Mouse (Mus musculus): ENCODE results near the gene Plppr4. TPM values are rescaled to one million over a fixed set of nuclear protein-coding genes. Genes with fewer than 3 reads are reported as not detected.

The Plppr4 gene
- total and polyA plus RNA-seq, 3 experiments, result not detected

DNA sequence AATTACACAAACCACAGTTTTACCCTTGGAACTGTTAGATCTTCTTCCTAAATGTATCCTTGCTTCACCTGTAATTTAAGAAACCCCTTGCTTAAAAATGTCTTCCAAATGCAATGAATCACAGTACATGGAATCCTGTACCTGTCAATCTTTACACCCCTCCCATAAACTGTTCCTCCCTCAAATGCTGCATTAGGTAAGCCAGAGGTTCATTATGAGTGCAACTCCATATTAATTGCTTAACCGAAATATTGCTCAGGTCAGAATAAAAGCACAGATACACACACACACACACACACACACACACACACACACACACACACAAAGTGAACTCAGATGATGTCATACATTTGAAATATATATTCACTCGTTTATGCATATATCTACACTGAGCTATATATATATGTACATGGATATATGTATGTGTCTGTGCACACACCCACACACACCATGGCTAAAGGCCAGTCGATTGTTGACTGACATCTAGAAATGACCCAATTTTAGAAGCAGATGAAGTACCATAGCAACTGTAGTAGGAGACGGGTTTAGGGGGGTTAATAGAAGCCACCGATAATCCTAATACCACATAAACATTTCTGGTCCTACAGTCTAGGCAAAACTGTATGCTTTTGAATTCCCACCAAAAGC lies 1.6 kb downstream of the Plppr4 start:
- no peaks in the 10 kb centered on the region for H3K36me3 ChIP-seq (replicated peaks in 1 of 2; ENCODE audit: control insufficient read depth in 1 of 2, insufficient read depth in 1 of 2, low read length in 1 of 2)
- H3K4me3 ChIP-seq (replicated peaks in 1 of 3; ENCODE audit: low read depth in 2 of 3, low read length in 2 of 3, poor library complexity in 1 of 3), result no peak overlapping the region
- no peaks in the 10 kb centered on the region for H3K79me2 ChIP-seq (replicated peaks; ENCODE audit: control insufficient read depth, extremely low read depth, insufficient read depth, poor library complexity, severe bottlenecking)
- no peaks in the 10 kb centered on the region for H3K27me3 ChIP-seq (replicated peaks)
- H3K27ac ChIP-seq (ENCODE audit: insufficient read depth, low read depth), result no peak overlapping the region
- no peak overlapping the region for H3K4me2 ChIP-seq (ENCODE audit: insufficient read depth, low read depth, poor library complexity, severe bottlenecking)
- H3K4me1 ChIP-seq (ENCODE audit: control insufficient read depth in 1 of 2, insufficient read depth in 2 of 2), result peaks cover 2 to 17% of the 10 kb centered on the region in 2 experiments; a peak in 2 of 4 replicates
- H3K9me3 ChIP-seq (replicated peaks; ENCODE audit: low read length), result no peaks in the 10 kb centered on the region
- TF ChIP-seq RAD21 (IDR thresholded peaks at IDR 0.05; ENCODE audit: low read depth, low read length) (no peak), SIN3A (IDR thresholded peaks at IDR 0.05; ENCODE audit: low read length) (no peak), ZNF384 (IDR thresholded peaks at IDR 0.05; ENCODE audit: low read depth, low read length) (no peak), POLR2A (IDR thresholded peaks at IDR 0.05; ENCODE audit: low read depth, low read length) (no peak), ZKSCAN1 (IDR thresholded peaks at IDR 0.05; ENCODE audit: borderline replicate concordance, low read depth, low read length) (no peak), NRF1 (IDR thresholded peaks at IDR 0.05; ENCODE audit: low read depth, low read length) (no peak), GABPA (IDR thresholded peaks at IDR 0.05; ENCODE audit: insufficient replicate concordance, low read depth, low read length) (no peak), CHD2 (IDR thresholded peaks at IDR 0.05; ENCODE audit: low read length) (no peak), SMC3 (IDR thresholded peaks at IDR 0.05; ENCODE audit: low read depth, low read length) (no peak), UBTF (IDR thresholded peaks at IDR 0.05; ENCODE audit: low read depth, low read length) (no peak)
- no peak for DNase-seq (ENCODE audit: extremely low read depth)
- dilution Hi-C loops (cut with MboI; ENCODE audit: extremely low pct_ligation_motif_present, extremely low pct_unique_long_range_greater_than_20kb, low sequenced_read_pairs), result no loop called here
- in situ Hi-C loops (cut with MboI; ENCODE audit: low pct_ligation_motif_present, low pct_unique_long_range_greater_than_20kb, low sequenced_read_pairs), result no loop called here
- H3K9ac ChIP-seq (ENCODE audit: insufficient read depth, low read depth), result no peak overlapping the region

- Histone ChIP-seq H3K36me3 (replicated peaks in 1 of 2; ENCODE audit: control insufficient read depth in 1 of 2, insufficient read depth in 1 of 2, low read length in 1 of 2) (no peaks in the 10 kb centered on the region), H3K79me2 (replicated peaks; ENCODE audit: control insufficient read depth, extremely low read depth, insufficient read depth, poor library complexity, severe bottlenecking) (no peaks in the 10 kb centered on the region), H3K27ac (ENCODE audit: insufficient read depth, low read depth) (no peak overlapping the region), H3K4me2 (ENCODE audit: insufficient read depth, low read depth, poor library complexity, severe bottlenecking) (no peak overlapping the region), H3K9ac (ENCODE audit: insufficient read depth, low read depth) (no peak overlapping the region), H3K4me1 (ENCODE audit: control insufficient read depth in 1 of 2, insufficient read depth in 2 of 2) (peaks cover 2 to 17% of the 10 kb centered on the region in 2 experiments; a peak in 2 of 4 replicates), H3K4me3 (replicated peaks in 1 of 3; ENCODE audit: low read depth in 2 of 3, low read length in 2 of 3, poor library complexity in 1 of 3) (no peak overlapping the region), H3K9me3 (replicated peaks; ENCODE audit: low read length) (no peaks in the 10 kb centered on the region), H3K27me3 (replicated peaks) (no peaks in the 10 kb centered on the region)
- dilution Hi-C loops (cut with MboI; ENCODE audit: extremely low pct_ligation_motif_present, extremely low pct_unique_long_range_greater_than_20kb, low sequenced_read_pairs) (no loop called here), in situ Hi-C loops (cut with MboI; ENCODE audit: low pct_ligation_motif_present, low pct_unique_long_range_greater_than_20kb, low sequenced_read_pairs) (no loop called here)
- TF ChIP-seq MAZ (IDR thresholded peaks at IDR 0.05; ENCODE audit: low read depth, low read length), result no peak
- peak; percentile 13; the same call in 1 of the 2 replicates for TF ChIP-seq IRF4 (IDR thresholded peaks at IDR 0.05; ENCODE audit: low read depth, low read length)
- DNase-seq (ENCODE audit: extremely low read depth), result no peak
These were observed 3.3 kb downstream of the Plppr4 start for GRCm38 (mm10) chr3:117357367-117357766.

DNA sequence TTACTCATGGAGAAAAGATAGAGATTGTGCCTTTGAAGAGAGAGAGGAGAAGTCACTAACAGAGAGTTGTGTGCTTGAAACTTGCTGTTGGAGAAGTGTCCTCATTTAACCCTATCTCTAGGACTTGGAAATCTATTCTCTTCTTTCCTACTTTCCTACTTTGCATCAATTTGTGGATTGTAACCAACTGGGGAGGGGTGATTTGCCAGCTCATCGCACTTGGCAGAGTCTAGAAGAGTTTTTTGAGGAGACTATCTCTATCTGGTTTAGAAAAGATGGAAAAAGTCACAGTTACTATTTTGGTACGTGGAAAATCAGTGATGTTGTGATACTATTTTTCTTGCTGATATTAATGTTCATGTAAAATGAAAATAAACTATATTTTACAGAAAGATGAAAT lies 6.7 kb downstream of the Plppr4 start:
- H3K4me2 ChIP-seq (ENCODE audit: insufficient read depth, low read depth, poor library complexity, severe bottlenecking), result no peak overlapping the region
- DNase-seq (ENCODE audit: extremely low read depth), result no peak
- no peak for TF ChIP-seq NELFE (IDR thresholded peaks at IDR 0.05; ENCODE audit: low read depth, low read length)
- no peak for TF ChIP-seq UBTF (IDR thresholded peaks at IDR 0.05; ENCODE audit: low read depth, low read length)
- no peak for TF ChIP-seq ZC3H11A (IDR thresholded peaks at IDR 0.05; ENCODE audit: low read depth, low read length)
- H3K36me3 ChIP-seq (replicated peaks in 1 of 2; ENCODE audit: control insufficient read depth in 1 of 2, insufficient read depth in 1 of 2, low read length in 1 of 2), result no peaks in the 10 kb centered on the region
- no peaks in the 10 kb centered on the region for H3K79me2 ChIP-seq (replicated peaks; ENCODE audit: control insufficient read depth, extremely low read depth, insufficient read depth, poor library complexity, severe bottlenecking)
- H3K9me3 ChIP-seq (replicated peaks; ENCODE audit: low read length), result no peaks in the 10 kb centered on the region
- H3K27me3 ChIP-seq (replicated peaks), result no peaks in the 10 kb centered on the region
- in situ Hi-C loops (cut with MboI; ENCODE audit: low pct_ligation_motif_present, low pct_unique_long_range_greater_than_20kb, low sequenced_read_pairs) (no loop called here), dilution Hi-C loops (cut with MboI; ENCODE audit: extremely low pct_ligation_motif_present, extremely low pct_unique_long_range_greater_than_20kb, low sequenced_read_pairs) (no loop called here)
- no peak overlapping the region for H3K27ac ChIP-seq (ENCODE audit: insufficient read depth, low read depth)
- H3K4me3 ChIP-seq (replicated peaks in 1 of 3; ENCODE audit: low read depth in 2 of 3, low read length in 2 of 3, poor library complexity in 1 of 3), result no peak overlapping the region
- peaks cover 4 to 17% of the 10 kb centered on the region in 2 experiments; a peak in 3 of 4 replicates for H3K4me1 ChIP-seq (ENCODE audit: control insufficient read depth in 1 of 2, insufficient read depth in 2 of 2)
- H3K9ac ChIP-seq (ENCODE audit: insufficient read depth, low read depth), result no peak overlapping the region
